Mouse (Mus musculus): ENCODE results near the gene Vmn2r100. TPM values are rescaled to one million over a fixed set of nuclear protein-coding genes. Genes with fewer than 3 reads are reported as not detected.

Gene Vmn2r100
- not detected for polyA plus RNA-seq (2021)

DNA sequence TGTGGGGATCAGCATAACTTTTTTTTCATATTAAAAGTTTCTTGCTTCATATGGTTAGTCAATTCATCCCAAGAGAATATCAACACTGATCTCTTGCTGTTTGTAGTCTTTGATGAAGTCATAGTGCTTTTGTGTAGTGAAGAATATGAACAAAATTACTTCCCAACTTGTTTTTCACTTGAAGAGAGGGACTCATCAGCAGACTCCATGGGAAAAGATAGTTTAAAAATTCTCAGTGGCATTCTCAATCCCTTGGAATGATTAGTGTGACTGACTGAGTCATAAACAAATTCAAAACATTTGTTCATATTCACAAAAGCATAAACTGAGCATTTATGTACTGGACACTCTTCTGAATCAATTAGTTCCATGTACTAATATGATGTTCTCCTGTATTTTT, at the start of gene Vmn2r100:
Gene Vmn2r100, plus strand, starts transcription at position 301 of the 400 bp plus-strand sequence.
- DNase-seq (ENCODE audit: low read depth, low spot score) = no peak
- ATAC-seq = no peak
- no peaks in the 10 kb centered on the region for H3K27me3 ChIP-seq
- ChIA-PET CTCF (no interaction called here), POLR2A (no interaction called here)
- in situ Hi-C loops (cut with MboI; ENCODE audit: low pct_unique_long_range_greater_than_20kb) = no loop called here
- no peak for TF ChIP-seq CTCF (IDR thresholded peaks at IDR 0.05)

- in situ Hi-C loops (cut with MboI; ENCODE audit: low pct_unique_long_range_greater_than_20kb) = no loop called here
- DNase-seq (ENCODE audit: low read depth, low spot score) = no peak
- TF ChIP-seq CTCF (IDR thresholded peaks at IDR 0.05) = no peak
- CTCF ChIA-PET = no interaction called here
- no peak for ATAC-seq
- POLR2A ChIA-PET = no interaction called here
- H3K27me3 ChIP-seq = no peaks in the 10 kb centered on the region
These were observed 21.7 kb upstream of the Vmn2r100 start for GRCm38 (mm10) chr17:19482866-19483265.

DNA sequence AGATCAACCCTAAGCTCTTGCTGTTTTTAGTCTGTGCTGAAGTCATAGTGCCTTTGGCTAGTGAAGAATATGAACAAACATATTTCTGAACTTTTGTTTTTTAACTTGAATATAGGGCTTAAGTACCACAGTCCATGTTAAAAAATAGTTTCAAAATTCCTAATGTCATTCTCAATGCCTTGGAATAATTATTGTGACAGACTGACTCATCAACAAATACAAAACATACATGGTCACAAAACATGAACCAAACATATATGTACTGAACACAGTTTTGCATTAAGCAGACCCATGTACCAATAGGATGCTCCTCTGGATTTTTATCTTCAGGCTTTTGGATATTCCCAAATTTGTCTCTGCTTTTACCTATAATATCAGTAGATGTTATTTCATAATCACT, 72.4 kb downstream of the Vmn2r100 start, which contains the start of gene Vmn2r101:
Gene Vmn2r101, plus strand, starts transcription at position 301 of the 400 bp plus-strand sequence.
- in situ Hi-C loops (cut with MboI; ENCODE audit: low pct_unique_long_range_greater_than_20kb) = no loop called here
- ChIA-PET CTCF (no interaction called here), POLR2A (no interaction called here)
- DNase-seq (ENCODE audit: low read depth, low spot score) = no peak
- no peaks in the 10 kb centered on the region for H3K27me3 ChIP-seq
- TF ChIP-seq CTCF (IDR thresholded peaks at IDR 0.05) = no peak
- ATAC-seq = no peak

Other genes with a start within 250 kb of the Vmn2r100 start
- not detected for gene Vmn2r99, start 142.8 kb upstream of the Vmn2r100 start, polyA plus RNA-seq (2021)
- gene Vmn2r101, start 72.5 kb downstream of the Vmn2r100 start, polyA plus RNA-seq (2021) = not detected
- gene Vmn2r102, start 155.6 kb downstream of the Vmn2r100 start, polyA plus RNA-seq (2021) = not detected